Mouse (Mus musculus) heart, embryonic 14.5 days (tissue): ENCODE results near the gene Atf1. TPM values are rescaled to one million over a fixed set of nuclear protein-coding genes. Genes with fewer than 3 reads are reported as not detected.
"Not testable (repeated sequence)": the region's sequence is repeated elsewhere in the genome, so short reads cannot be mapped to it uniquely, and the experiment has no call there.

Source experiments
- ATAC-seq: fragments of 200-750 bp; cut with Nextera tagmentation; 2 replicates; pipeline ENCODE4 v1.8.0; 2017; ENCODE audit warnings: low read depth, moderate TSS enrichment; ENCODE audit not compliant: insufficient number of reproducible peaks, insufficient read depth, low FRiP score
- H3K27ac ChIP-seq, 2 experiments: fragments of 200-500 bp in 1 of 2; fragments of 300-500 bp in 1 of 2; sonication (generic) in 1 of 2; replicated peaks in 1 of 2; 2 replicates each; pipeline ENCODE4 v1.5.1; 2012 to 2014; ENCODE audit warnings: low read depth in 2 of 2, low read length in 2 of 2, control low read depth in 1 of 2, mild to moderate bottlenecking in 1 of 2, mixed read lengths in 1 of 2; ENCODE audit not compliant: control insufficient read depth in 1 of 2, insufficient read depth in 1 of 2
- H3K27me3 ChIP-seq: fragments of 300-500 bp; sonication (generic); 2 replicates; pipeline ENCODE4 v1.6.1; 2014; ENCODE audit warnings: mild to moderate bottlenecking, low read length, control low read depth; ENCODE audit not compliant: control insufficient read depth, insufficient read depth
- H3K36me3 ChIP-seq: fragments of 300-500 bp; sonication (generic); 2 replicates; pipeline ENCODE4 v1.6.1; 2014; ENCODE audit warnings: mild to moderate bottlenecking, control low read depth, low read length, mixed read lengths; ENCODE audit not compliant: control insufficient read depth, insufficient read depth
- H3K4me1 ChIP-seq, 2 experiments: fragments of 200-500 bp in 1 of 2; fragments of 300-500 bp in 1 of 2; sonication (generic) in 1 of 2; 2 replicates each; pipeline ENCODE4 v1.6.1; 2012 to 2014; ENCODE audit warnings: low read length in 2 of 2, control low read depth in 1 of 2, mixed read lengths in 1 of 2; ENCODE audit not compliant: control insufficient read depth in 2 of 2, insufficient read depth in 2 of 2
- H3K4me2 ChIP-seq: fragments of 300-500 bp; sonication (generic); 2 replicates; pipeline ENCODE4 v1.6.1; 2014; ENCODE audit warnings: mild to moderate bottlenecking, low read length
- H3K4me3 ChIP-seq, 2 experiments: fragments of 200-500 bp in 1 of 2; fragments of 300-500 bp in 1 of 2; sonication (generic) in 1 of 2; 2 replicates each; pipeline ENCODE4 v1.5.1; 2012 to 2014; ENCODE audit warnings: low read length in 2 of 2, mild to moderate bottlenecking in 2 of 2, control low read depth in 1 of 2, low read depth in 1 of 2, moderate library complexity in 1 of 2; ENCODE audit not compliant: control insufficient read depth in 1 of 2, insufficient read depth in 1 of 2
- H3K9ac ChIP-seq: fragments of 300-500 bp; sonication (generic); 2 replicates; pipeline ENCODE4 v1.6.1; 2014; ENCODE audit warnings: mild to moderate bottlenecking, low read length
- H3K9me3 ChIP-seq: fragments of 300-500 bp; sonication (generic); 2 replicates; pipeline ENCODE4 v1.6.1; 2016; ENCODE audit warnings: low read length, control low read depth; ENCODE audit not compliant: control insufficient read depth
- WGBS: fragments of 180-500 bp; shearing (Covaris S2); extraction: QIAGEN DNeasy Blood & Tissue Kit; methylation state at CpG from one replicate; pipeline ENCODE4 v1.1.7; 2014; 5-methylcytosine and 5-hydroxymethylcytosine counted together
- polyA plus RNA-seq: library from polyadenylated mRNA; unstranded; fragments of >200 nt; fragmentation: Nextera tagmentation; extraction: Ambion mirVana; gene quantifications from 2 replicates; pipeline ENCODE4 v1.2.1, GENCODE M21; 2014

Atf1 gene
- polyA plus RNA-seq, 1 experiment from 2014 or later, result 37.1 TPM

DNA sequence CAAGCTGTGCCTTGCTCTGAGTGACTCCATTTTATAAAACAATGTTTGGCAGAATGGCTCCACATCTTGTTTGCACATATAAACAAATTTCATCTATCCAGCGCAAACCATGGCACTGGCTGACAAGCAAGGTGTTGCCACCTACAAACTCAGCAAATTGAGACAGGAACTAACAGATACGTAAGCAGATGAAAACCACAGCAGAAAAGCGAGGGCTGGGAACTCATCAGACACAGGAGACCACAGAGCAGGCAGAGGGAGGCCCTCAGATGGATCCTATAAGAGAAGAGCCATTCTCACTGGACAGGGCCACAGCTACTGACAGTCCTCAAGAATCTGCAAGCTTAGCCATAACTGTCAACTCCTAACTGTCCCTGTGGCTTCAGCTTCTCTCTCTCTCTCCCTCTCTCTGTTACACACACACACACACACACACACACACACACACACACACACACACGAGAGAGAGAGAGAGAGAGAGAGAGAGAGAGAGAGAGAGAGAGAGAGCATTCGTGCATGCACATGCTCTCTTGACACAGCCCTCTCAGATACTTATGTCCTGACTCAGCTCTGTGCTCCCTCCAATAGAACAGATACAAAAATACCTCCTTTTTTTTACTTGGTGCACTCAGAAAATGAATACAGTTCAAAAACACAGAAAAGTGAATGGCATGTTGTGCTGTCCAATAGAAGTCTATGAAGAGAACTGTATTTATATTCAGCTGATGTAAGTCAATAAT lies 38.1 kb downstream of the Atf1 start:
- no peaks in the 10 kb centered on the region for H3K4me1 ChIP-seq
- H3K4me2 ChIP-seq, result no peak overlapping the region
- H3K27ac ChIP-seq, result no peak overlapping the region
- H3K9ac ChIP-seq, result no peak overlapping the region
- no peaks in the 10 kb centered on the region for H3K9me3 ChIP-seq
- no peak overlapping the region for H3K4me3 ChIP-seq
- peaks cover 7% of the 10 kb centered on the region; the same call in 1 of the 2 replicates for H3K36me3 ChIP-seq
- 69% methylated on average over 4 of the region's 5 CpGs for WGBS
- no peak for ATAC-seq
- no peaks in the 10 kb centered on the region for H3K27me3 ChIP-seq

DNA sequence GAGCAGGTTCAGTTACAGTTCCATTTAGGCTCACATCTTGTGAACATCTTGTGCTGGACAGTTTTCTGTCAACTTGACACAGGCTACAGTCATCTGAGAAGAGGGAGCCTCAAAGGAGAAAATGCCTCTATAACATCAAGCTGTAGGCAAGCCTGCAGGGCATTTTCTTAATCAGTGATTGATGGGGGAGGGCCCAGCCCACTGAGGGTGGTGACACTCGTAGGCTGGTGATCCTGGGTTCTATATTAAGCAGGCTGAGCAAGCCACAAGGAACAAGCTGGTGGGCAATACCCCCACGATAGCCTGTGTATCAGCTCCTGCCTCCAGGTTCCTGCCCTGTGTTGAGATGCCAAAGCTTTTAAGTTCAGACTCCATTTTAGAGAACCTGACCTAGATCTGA lies 41.3 kb downstream of the Atf1 start:
- no peaks in the 10 kb centered on the region for H3K4me1 ChIP-seq
- no peak overlapping the region for H3K4me2 ChIP-seq
- ATAC-seq, result no peak
- H3K9me3 ChIP-seq, result no peaks in the 10 kb centered on the region
- no peak overlapping the region for H3K9ac ChIP-seq
- WGBS, result 61% methylated on average over 2 of the region's 2 CpGs
- no peaks in the 10 kb centered on the region for H3K36me3 ChIP-seq
- no peak overlapping the region for H3K4me3 ChIP-seq
- no peaks in the 10 kb centered on the region for H3K27me3 ChIP-seq
- no peak overlapping the region for H3K27ac ChIP-seq

DNA sequence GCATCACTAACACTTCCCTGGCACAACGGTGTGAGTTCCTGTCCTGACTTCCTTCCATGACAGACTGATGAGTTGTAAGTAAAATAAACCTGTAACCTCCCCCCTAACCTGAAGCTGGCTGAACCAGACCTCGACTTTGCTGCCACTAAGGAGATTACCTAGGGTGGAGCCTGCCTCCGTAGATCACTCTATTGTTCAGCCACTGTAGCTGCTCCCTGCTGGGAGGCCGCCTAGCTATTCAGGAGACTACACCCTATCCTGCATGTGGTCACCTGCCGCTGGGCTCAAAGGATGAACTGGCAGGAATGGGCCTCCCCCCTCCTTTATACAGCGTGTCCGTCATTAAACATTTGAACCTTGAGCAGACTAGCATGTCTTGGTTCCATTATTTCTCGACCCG lies 42.2 kb downstream of the Atf1 start:
- ATAC-seq, result no peak
- peak overlapping the region in 1 of 2 experiments; percentile 6; a peak in 1 of 4 replicates for H3K4me3 ChIP-seq
- H3K36me3 ChIP-seq, result no peaks in the 10 kb centered on the region
- H3K4me1 ChIP-seq, result no peaks in the 10 kb centered on the region
- no peak overlapping the region for H3K9ac ChIP-seq
- H3K4me2 ChIP-seq, result no peak overlapping the region
- no peaks in the 10 kb centered on the region for H3K27me3 ChIP-seq
- 20% methylated on average over 9 of the region's 9 CpGs for WGBS
- H3K9me3 ChIP-seq, result no peaks in the 10 kb centered on the region
- no peak overlapping the region for H3K27ac ChIP-seq

DNA sequence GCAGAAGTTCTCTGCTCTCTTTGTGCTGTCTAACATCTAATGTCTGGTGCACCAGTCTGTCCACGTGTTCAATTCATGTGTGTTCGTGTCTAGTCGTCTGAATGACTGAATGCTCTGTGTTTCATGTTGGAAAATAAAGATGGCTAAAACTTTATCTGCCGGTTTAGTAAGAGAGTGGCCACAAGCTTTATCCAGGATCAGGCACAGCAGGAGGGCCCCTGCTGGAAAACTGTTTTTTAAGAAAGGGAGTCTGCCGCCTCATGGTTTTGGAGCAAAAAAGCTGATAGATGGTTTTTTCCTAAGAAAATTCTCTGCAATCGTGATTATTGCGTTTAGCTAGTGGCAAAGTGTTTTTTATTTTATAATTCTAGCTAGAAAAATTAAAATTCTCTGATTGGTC lies 43.0 kb downstream of the Atf1 start:
- not testable (repeated sequence) for H3K27ac ChIP-seq, H3K4me1 ChIP-seq, H3K9ac ChIP-seq, H3K9me3 ChIP-seq, ATAC-seq, H3K36me3 ChIP-seq, H3K4me2 ChIP-seq, H3K27me3 ChIP-seq, H3K4me3 ChIP-seq
- WGBS, result 36% methylated on average over 7 of the region's 7 CpGs

DNA sequence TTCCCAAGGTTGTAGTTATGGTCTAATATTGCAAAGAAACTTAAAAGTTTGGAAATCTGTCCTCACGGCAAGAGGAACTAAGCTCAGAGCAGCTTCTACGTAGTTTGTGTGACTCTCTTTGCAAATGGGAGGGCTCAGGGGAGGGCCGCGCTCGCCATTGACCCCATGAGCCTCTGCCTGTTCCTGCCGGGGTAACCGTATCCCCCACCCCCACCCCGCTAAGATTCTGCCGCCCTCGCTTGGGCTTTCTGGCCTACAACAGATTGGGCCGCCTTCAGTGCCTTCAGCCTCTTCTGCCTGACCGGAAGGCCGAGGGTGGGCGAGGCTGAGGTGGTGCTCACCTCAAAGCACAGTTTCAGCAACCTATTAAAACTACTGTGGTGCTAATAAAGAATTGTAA lies 43.8 kb downstream of the Atf1 start:
- Histone ChIP-seq H3K4me2 (no peak overlapping the region), H3K27ac (no peak overlapping the region), H3K4me1 (no peaks in the 10 kb centered on the region), H3K36me3 (no peaks in the 10 kb centered on the region), H3K9ac (no peak overlapping the region), H3K4me3 (no peak overlapping the region), H3K9me3 (no peaks in the 10 kb centered on the region), H3K27me3 (no peaks in the 10 kb centered on the region)
- WGBS, result 79% methylated on average over 14 of the region's 14 CpGs
- no peak for ATAC-seq

DNA sequence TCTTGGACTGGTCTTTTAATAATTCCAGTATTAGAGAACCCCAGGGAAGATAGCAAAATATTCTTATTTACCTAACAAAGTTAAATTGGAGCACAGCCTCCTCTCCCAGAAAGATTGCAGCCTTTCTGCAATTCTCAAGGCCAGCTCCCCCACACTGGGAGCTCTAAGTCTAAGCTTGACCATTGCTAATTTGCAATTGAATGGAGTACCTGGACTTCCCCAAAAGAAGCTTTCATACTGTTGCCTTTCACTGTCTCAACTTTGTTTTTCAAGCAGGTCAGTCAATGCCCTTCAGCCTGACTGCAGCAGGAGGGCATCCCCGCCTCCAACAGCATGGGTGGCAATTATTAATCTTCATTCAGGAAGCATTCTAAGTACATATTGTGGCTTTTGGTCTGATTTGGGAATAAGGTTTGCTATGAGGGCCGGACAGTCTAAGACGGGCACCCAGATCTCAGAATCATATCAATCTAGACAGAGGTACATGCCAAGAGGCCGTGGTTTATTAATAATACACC lies 46.2 kb downstream of the Atf1 start:
- not testable (repeated sequence) for H3K4me3 ChIP-seq, H3K9ac ChIP-seq, H3K9me3 ChIP-seq, H3K27ac ChIP-seq, H3K4me1 ChIP-seq, ATAC-seq, H3K36me3 ChIP-seq, H3K4me2 ChIP-seq, H3K27me3 ChIP-seq
- WGBS, result 89% methylated on average over 4 of the region's 4 CpGs

DNA sequence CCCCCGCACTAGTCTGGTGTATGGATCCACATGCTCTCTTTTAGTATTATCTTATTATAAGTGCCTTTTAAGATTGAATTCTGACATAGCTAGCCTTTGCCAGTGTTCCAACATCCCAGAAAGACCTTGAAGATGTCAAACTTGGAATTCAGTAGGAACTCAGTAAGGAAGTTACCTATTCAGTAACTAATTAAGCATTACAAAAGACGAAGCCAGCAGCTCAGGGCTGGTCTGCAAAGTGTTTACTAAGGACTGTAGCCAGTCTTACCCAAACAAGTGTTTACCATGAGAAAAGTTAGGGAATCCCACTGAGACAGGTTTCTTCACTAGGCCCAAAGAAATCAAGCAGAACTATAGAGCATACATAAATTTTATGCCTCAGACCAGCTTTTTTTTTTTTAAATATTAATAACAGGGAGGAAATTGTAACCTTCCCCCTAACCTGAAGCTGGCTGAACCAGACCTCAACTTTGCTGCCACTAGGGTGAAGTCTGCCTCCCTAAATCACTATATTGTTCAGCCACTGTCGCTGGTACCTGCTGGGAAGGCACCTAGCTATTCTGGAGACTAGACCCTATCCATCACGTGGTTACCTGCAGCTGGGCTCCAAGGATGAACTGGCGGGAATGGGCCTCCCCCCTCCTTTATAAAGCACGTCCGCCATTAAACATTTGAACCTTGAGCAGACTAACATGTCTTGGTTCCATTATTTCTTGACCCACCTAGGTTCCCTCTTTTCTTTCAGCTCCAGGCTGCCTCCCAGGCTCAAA lies 47.4 kb downstream of the Atf1 start:
- no peak overlapping the region for H3K9ac ChIP-seq
- H3K4me3 ChIP-seq, result no peak overlapping the region
- no peaks in the 10 kb centered on the region for H3K36me3 ChIP-seq
- no peaks in the 10 kb centered on the region for H3K27me3 ChIP-seq
- H3K9me3 ChIP-seq, result no peaks in the 10 kb centered on the region
- no peaks in the 10 kb centered on the region for H3K4me1 ChIP-seq
- H3K27ac ChIP-seq, result no peak overlapping the region
- H3K4me2 ChIP-seq, result no peak overlapping the region
- ATAC-seq, result no peak
- WGBS, result 82% methylated on average over 7 of the region's 7 CpGs
